Mouse (Mus musculus) CH12.LX (cell line): ENCODE data around the gene Igsf21.

ENCODE experiments used
- CTCF ChIP-seq, 2 experiments: IDR thresholded peaks in 1 of 2; conservative IDR thresholded peaks in 1 of 2; 2 replicates each; pipeline ENCODE4 v1.5.1; 2011 to 2012; ENCODE audit warnings: low read depth in 2 of 2, low read length in 2 of 2, improper control_type of control experiment in 1 of 2, inconsistent platforms in 1 of 2, mild to moderate bottlenecking in 1 of 2, moderate library complexity in 1 of 2
- POLR2A ChIP-seq: IDR thresholded peaks from 2 replicates; pipeline ENCODE4 v1.6.1; 2011; ENCODE audit warnings: low read depth, mild to moderate bottlenecking, improper control_type of control experiment, low read length

GRCm38 (mm10) chr4:140000911-140001310 is 245.7 kb downstream of the Igsf21 start:
- TF ChIP-seq POLR2A (no peak), CTCF (conservative IDR thresholded peaks at IDR 0.05 in 1 of 2, IDR thresholded peaks at IDR 0.05 in 1 of 2; ENCODE audit: low read depth in 2 of 2, low read length in 2 of 2) (no peak)
